Mouse (Mus musculus) spleen, adult 2 months (tissue): ENCODE measurements at regions not wholly inside any gene's neighbourhood (a gene's known extent, or its start where the extent isn't known, plus 50 kb on each side); places are given as distances from the start of the nearest gene placed in this dataset.

ENCODE experiments used
- CTCF ChIP-seq: fragments of 200-500 bp; IDR thresholded peaks from 2 replicates; pipeline ENCODE4 v1.5.1; 2011; ENCODE audit warnings: mild to moderate bottlenecking, inconsistent platforms; ENCODE audit not compliant: insufficient read depth, insufficient read length, insufficient replicate concordance; ENCODE audit errors: extremely low read depth
- POLR2A ChIP-seq: fragments of 200-500 bp; IDR thresholded peaks from 2 replicates; pipeline ENCODE4 v1.6.1; 2011; ENCODE audit warnings: low read depth, low read length, inconsistent platforms

- TF ChIP-seq POLR2A (no peak), CTCF (no peak)
Observed at GRCm38 (mm10) chr8:26851871-26852800, 125.0 kb upstream of the Zfp703 start.
